Mouse (Mus musculus): ENCODE measurements around the gene Bach2. TPM values are rescaled to one million over a fixed set of nuclear protein-coding genes. Genes with fewer than 3 reads are reported as not detected.

Bach2 gene
- total RNA-seq, 1 experiment from 2014 or later = 4.7 TPM

- no peak for ATAC-seq (replicated peaks in 1 of 2; ENCODE audit: insufficient read depth in 1 of 2, low FRiP score in 2 of 2, low TSS enrichment in 1 of 2, low read depth in 1 of 2, poor library complexity in 2 of 2, severe bottlenecking in 2 of 2)
Observed at GRCm38 (mm10) chr4:32409116-32409880, 170.7 kb downstream of the Bach2 start.

- ATAC-seq (replicated peaks in 1 of 2; ENCODE audit: insufficient read depth in 1 of 2, low FRiP score in 2 of 2, low TSS enrichment in 1 of 2, low read depth in 1 of 2, poor library complexity in 2 of 2, severe bottlenecking in 2 of 2) = no peak
Observed at GRCm38 (mm10) chr4:32413063-32413462, 174.5 kb downstream of the Bach2 start.

DNA sequence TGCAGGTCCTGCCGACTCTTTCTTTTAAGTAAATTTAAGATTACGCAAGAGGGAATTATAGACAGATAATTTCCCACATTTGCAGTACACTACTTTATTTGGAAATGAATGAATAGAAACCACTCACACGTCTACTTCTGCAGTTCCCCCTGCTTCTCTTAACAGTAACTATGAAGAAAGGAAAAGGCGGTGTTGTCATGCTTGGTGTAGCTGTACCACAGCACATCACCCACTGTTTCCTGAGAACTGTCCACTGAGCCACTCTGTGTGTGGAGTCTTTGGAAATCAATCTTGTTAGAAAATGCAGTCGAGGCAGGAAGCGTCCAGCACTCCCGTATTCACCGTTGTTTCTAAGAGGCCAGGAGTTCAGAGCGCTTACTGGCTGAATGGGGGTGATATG, 174.9 kb downstream of the Bach2 start:
- no peak for ATAC-seq (replicated peaks in 1 of 2; ENCODE audit: insufficient read depth in 1 of 2, low FRiP score in 2 of 2, low TSS enrichment in 1 of 2, low read depth in 1 of 2, poor library complexity in 2 of 2, severe bottlenecking in 2 of 2)

GRCm38 (mm10) chr4:32414959-32415358, 176.4 kb downstream of the Bach2 start:
- ATAC-seq (replicated peaks in 1 of 2; ENCODE audit: insufficient read depth in 1 of 2, low FRiP score in 2 of 2, low TSS enrichment in 1 of 2, low read depth in 1 of 2, poor library complexity in 2 of 2, severe bottlenecking in 2 of 2) = no peak

- no peak for ATAC-seq (replicated peaks in 1 of 2; ENCODE audit: insufficient read depth in 1 of 2, low FRiP score in 2 of 2, low TSS enrichment in 1 of 2, low read depth in 1 of 2, poor library complexity in 2 of 2, severe bottlenecking in 2 of 2)
Observed at GRCm38 (mm10) chr4:32417939-32418338, 179.3 kb downstream of the Bach2 start.

- ATAC-seq (replicated peaks in 1 of 2; ENCODE audit: insufficient read depth in 1 of 2, low FRiP score in 2 of 2, low TSS enrichment in 1 of 2, low read depth in 1 of 2, poor library complexity in 2 of 2, severe bottlenecking in 2 of 2) = 0 out of 4 replicates have a peak, but pooled peaks of 1 of the 2 experiments have one; percentile 17
Observed at GRCm38 (mm10) chr4:32421570-32421969, 183.0 kb downstream of the Bach2 start.

- ATAC-seq (replicated peaks in 1 of 2; ENCODE audit: insufficient read depth in 1 of 2, low FRiP score in 2 of 2, low TSS enrichment in 1 of 2, low read depth in 1 of 2, poor library complexity in 2 of 2, severe bottlenecking in 2 of 2) = no peak
Observed at GRCm38 (mm10) chr4:32422427-32422826, 183.8 kb downstream of the Bach2 start.

DNA sequence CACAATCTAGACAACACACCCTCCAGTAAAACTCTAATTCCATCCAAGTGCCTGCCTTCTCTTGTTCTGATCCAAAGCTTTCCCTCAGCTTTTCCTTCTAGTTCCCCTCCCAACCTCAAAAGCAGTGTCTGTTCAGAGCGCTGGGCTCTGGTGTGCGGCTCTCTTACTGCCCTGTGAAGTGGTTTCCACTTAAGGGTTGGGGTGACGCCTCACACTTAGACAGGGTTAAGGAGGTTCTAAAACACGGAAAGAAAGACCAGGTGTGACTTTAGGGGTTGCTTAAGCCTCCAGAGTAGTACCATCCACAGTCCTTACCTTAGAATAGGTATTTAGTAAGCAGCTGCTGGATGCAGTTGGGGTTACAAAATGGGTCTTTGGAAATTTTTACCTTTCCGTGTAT, 185.1 kb downstream of the Bach2 start:
- ATAC-seq (replicated peaks in 1 of 2; ENCODE audit: insufficient read depth in 1 of 2, low FRiP score in 2 of 2, low TSS enrichment in 1 of 2, low read depth in 1 of 2, poor library complexity in 2 of 2, severe bottlenecking in 2 of 2) = no peak

- no peak for ATAC-seq (replicated peaks in 1 of 2; ENCODE audit: insufficient read depth in 1 of 2, low FRiP score in 2 of 2, low TSS enrichment in 1 of 2, low read depth in 1 of 2, poor library complexity in 2 of 2, severe bottlenecking in 2 of 2)
Observed at GRCm38 (mm10) chr4:32424434-32424833, 185.8 kb downstream of the Bach2 start.

DNA sequence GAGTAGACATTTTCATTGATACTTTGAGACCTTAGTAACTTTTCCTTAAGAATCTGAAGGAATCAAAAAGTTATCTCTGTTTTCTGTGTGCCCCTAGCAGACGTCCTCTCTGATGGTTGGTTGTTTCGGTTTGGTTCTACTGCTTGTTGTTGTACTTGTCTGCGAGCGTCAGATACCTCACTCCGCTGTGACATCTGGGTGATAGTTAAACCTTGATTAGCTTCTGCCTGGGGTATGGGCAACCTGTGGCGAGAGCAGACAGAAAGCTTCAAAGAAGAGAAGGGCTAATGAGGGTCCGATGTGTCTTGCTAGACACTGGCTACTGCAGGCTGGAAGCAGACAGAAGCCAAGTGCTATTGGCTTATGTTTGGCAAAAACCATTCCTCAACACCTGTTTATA, 186.5 kb downstream of the Bach2 start:
- no peak for ATAC-seq (replicated peaks in 1 of 2; ENCODE audit: insufficient read depth in 1 of 2, low FRiP score in 2 of 2, low TSS enrichment in 1 of 2, low read depth in 1 of 2, poor library complexity in 2 of 2, severe bottlenecking in 2 of 2)

DNA sequence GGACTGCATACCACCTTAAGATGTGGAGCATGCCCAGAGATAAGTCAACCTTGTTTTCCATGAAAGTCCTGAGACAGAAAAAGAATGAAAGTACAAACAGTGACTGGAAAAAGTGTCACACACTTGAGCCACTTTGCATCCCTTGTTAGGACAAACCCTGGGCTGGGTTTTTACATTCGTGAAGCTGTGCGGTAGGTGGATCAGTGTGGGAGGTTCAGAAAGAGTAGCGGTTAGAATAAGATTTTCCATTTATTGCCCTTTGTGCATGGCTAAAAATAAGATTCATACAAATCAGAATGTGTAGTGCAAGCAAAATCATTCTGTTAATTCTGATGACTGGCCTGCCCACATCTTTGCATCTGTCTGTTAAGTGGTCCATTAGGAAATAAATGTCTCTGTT, 187.0 kb downstream of the Bach2 start:
- ATAC-seq (replicated peaks in 1 of 2; ENCODE audit: insufficient read depth in 1 of 2, low FRiP score in 2 of 2, low TSS enrichment in 1 of 2, low read depth in 1 of 2, poor library complexity in 2 of 2, severe bottlenecking in 2 of 2) = no peak

DNA sequence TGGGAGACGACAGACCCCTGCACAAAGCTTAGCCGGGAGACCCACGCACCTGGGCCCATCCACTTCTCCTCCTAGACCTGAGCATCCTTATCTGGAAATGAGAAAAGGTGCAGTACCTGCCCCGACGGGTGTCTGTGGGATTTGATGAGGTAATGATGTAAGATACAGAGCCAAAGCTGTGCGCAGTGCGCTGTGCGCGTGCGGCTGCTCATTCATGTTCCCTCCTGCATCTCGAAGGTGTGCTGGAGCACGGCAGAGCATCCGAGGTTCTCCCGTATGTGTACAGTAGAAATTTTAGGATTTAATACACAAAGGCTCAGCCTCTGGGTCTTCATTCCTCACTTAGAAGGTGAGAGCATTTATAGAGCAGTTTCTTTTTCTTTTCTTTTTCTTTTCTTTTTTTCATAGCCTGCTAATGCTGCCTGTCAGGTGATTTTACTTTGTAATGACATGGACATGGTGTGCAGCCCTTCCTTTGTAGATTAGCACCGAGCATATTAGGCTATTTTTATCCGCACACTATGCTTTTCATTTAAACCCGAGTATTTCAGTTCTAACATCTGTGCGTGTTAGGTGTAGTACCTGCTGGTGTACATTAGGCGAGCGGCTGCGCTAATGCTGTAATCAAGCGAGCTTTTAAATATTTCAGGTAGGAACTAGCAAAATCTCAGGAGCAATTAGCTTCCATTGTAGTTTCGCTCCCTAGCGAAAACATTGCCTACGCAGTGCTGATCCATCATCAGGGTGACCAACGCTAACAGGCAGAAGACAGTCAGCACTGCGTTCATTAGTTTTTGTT, 188.4 kb downstream of the Bach2 start:
- ATAC-seq (replicated peaks in 1 of 2; ENCODE audit: insufficient read depth in 1 of 2, low FRiP score in 2 of 2, low TSS enrichment in 1 of 2, low read depth in 1 of 2, poor library complexity in 2 of 2, severe bottlenecking in 2 of 2) = no peak

- ATAC-seq (replicated peaks in 1 of 2; ENCODE audit: insufficient read depth in 1 of 2, low FRiP score in 2 of 2, low TSS enrichment in 1 of 2, low read depth in 1 of 2, poor library complexity in 2 of 2, severe bottlenecking in 2 of 2) = no peak
Observed at GRCm38 (mm10) chr4:32428738-32429137, 190.1 kb downstream of the Bach2 start.

DNA sequence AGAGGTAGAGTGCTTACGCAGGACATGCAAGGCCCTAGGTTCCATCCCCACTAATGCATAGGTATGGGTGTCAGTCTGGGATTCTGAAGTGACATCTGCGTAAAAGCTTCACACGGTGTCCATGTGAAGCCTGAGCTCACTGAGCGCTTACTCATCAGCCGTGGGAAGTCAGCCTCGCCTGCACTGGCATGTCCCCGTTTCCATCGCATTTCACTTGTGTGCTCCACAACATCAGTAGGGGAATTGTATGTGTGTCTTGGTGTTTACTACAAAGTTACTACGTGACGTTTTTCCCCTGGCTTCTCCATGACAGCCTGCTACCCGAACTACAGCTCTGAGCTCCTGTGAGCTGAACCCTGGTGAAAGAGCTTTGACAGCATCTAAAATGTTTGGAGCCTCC, 191.5 kb downstream of the Bach2 start:
- no peak for ATAC-seq (replicated peaks in 1 of 2; ENCODE audit: insufficient read depth in 1 of 2, low FRiP score in 2 of 2, low TSS enrichment in 1 of 2, low read depth in 1 of 2, poor library complexity in 2 of 2, severe bottlenecking in 2 of 2)

GRCm38 (mm10) chr4:32430981-32431380, 192.4 kb downstream of the Bach2 start:
- ATAC-seq (replicated peaks in 1 of 2; ENCODE audit: insufficient read depth in 1 of 2, low FRiP score in 2 of 2, low TSS enrichment in 1 of 2, low read depth in 1 of 2, poor library complexity in 2 of 2, severe bottlenecking in 2 of 2) = no peak

DNA sequence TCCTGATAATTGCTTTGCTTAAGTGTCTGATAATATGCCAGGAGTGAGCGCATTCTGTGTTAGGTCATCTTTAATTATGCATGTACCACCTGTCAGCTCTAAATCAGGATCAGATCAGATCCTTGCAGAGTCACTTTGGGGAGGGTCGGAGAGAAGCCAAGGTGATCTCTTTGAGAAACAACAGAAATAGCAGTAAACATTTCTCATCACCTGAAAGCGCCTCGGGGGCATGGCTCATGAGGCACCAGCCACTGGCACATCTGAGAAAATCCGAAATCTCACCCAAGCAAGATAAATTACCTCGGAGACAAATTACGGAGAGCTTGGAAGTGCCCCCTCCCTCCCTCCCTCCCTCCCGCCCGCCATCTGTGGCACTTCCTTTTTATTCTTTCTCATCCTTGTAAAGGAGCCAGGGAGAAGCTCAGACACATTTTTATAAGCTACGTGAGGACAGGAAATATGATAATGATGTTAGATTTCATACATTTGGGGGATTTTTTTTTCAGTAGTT, 193.7 kb downstream of the Bach2 start:
- no peak for ATAC-seq (replicated peaks in 1 of 2; ENCODE audit: insufficient read depth in 1 of 2, low FRiP score in 2 of 2, low TSS enrichment in 1 of 2, low read depth in 1 of 2, poor library complexity in 2 of 2, severe bottlenecking in 2 of 2)

GRCm38 (mm10) chr4:32432945-32433344, 194.3 kb downstream of the Bach2 start:
- no peak for ATAC-seq (replicated peaks in 1 of 2; ENCODE audit: insufficient read depth in 1 of 2, low FRiP score in 2 of 2, low TSS enrichment in 1 of 2, low read depth in 1 of 2, poor library complexity in 2 of 2, severe bottlenecking in 2 of 2)

GRCm38 (mm10) chr4:32434612-32435011, 196.0 kb downstream of the Bach2 start:
- no peak for ATAC-seq (replicated peaks in 1 of 2; ENCODE audit: insufficient read depth in 1 of 2, low FRiP score in 2 of 2, low TSS enrichment in 1 of 2, low read depth in 1 of 2, poor library complexity in 2 of 2, severe bottlenecking in 2 of 2)
